Mouse (Mus musculus) CH12.LX (cell line): Measurements from ENCODE around the gene Crtc1. TPM values are rescaled to one million over a fixed set of nuclear protein-coding genes. Genes with fewer than 3 reads are reported as not detected.

Experiments
- DNase-seq: peaks from one replicate; pipeline ENCODE4 v3.0.0-alpha.2; 2013; ENCODE audit errors: extremely low read depth
- H3K27ac ChIP-seq: 2 replicates; pipeline ENCODE4 v1.5.1; 2012; ENCODE audit warnings: low read depth, mild to moderate bottlenecking, control low read depth, moderate library complexity; ENCODE audit not compliant: insufficient read depth
- H3K27me3 ChIP-seq: replicated peaks from 2 replicates; pipeline ENCODE3; 2012; ENCODE audit warnings: inconsistent platforms
- H3K36me3 ChIP-seq, 2 experiments: replicated peaks in 1 of 2; 2 replicates each; pipeline versions ENCODE3 to v1.6.1; 2012; ENCODE audit warnings: inconsistent platforms in 1 of 2, low read length in 1 of 2, mild to moderate bottlenecking in 1 of 2, mixed read lengths in 1 of 2, moderate library complexity in 1 of 2; ENCODE audit not compliant: control insufficient read depth in 1 of 2, insufficient read depth in 1 of 2
- H3K4me1 ChIP-seq, 2 experiments: 2 replicates each; pipeline ENCODE4 v1.6.1; 2012; ENCODE audit warnings: inconsistent platforms in 1 of 2, moderate library complexity in 1 of 2; ENCODE audit not compliant: insufficient read depth in 2 of 2, control insufficient read depth in 1 of 2
- H3K4me2 ChIP-seq: 2 replicates; pipeline ENCODE4 v1.6.1; 2012; ENCODE audit warnings: low read depth, mild to moderate bottlenecking, control low read depth; ENCODE audit not compliant: poor library complexity, insufficient read depth, severe bottlenecking
- H3K4me3 ChIP-seq, 3 experiments: fragments of 150-350 bp in 1 of 3; sonication (generic) in 1 of 3; replicated peaks in 1 of 3; 2 replicates each; pipeline versions ENCODE3 to v1.5.1; 2011 to 2012; ENCODE audit warnings: low read depth in 2 of 3, low read length in 2 of 3, mild to moderate bottlenecking in 2 of 3, moderate library complexity in 2 of 3, control low read depth in 1 of 3, improper control_type of control experiment in 1 of 3, inconsistent platforms in 1 of 3, mixed read lengths in 1 of 3; ENCODE audit not compliant: poor library complexity in 1 of 3
- H3K79me2 ChIP-seq: replicated peaks from 2 replicates; pipeline ENCODE4 v1.6.1; 2012; ENCODE audit warnings: mild to moderate bottlenecking, moderate library complexity; ENCODE audit not compliant: control insufficient read depth, poor library complexity, insufficient read depth, severe bottlenecking; ENCODE audit errors: extremely low read depth
- H3K9ac ChIP-seq: 2 replicates; pipeline ENCODE4 v1.6.1; 2012; ENCODE audit warnings: low read depth, mild to moderate bottlenecking, control low read depth, moderate library complexity; ENCODE audit not compliant: insufficient read depth
- H3K9me3 ChIP-seq: replicated peaks from 2 replicates; pipeline ENCODE3; 2012; ENCODE audit warnings: low read length, inconsistent platforms, mixed read lengths
- CTCF ChIP-seq, 2 experiments: IDR thresholded peaks in 1 of 2; conservative IDR thresholded peaks in 1 of 2; 2 replicates each; pipeline ENCODE4 v1.5.1; 2011 to 2012; ENCODE audit warnings: low read depth in 2 of 2, low read length in 2 of 2, improper control_type of control experiment in 1 of 2, inconsistent platforms in 1 of 2, mild to moderate bottlenecking in 1 of 2, moderate library complexity in 1 of 2
- EP300 ChIP-seq: IDR thresholded peaks from 2 replicates; pipeline ENCODE4 v1.6.1; 2011; ENCODE audit warnings: low read length, improper control_type of control experiment
- ETS1 ChIP-seq: conservative IDR thresholded peaks from 2 replicates; pipeline ENCODE4 v1.6.1; 2012; ENCODE audit warnings: low read depth, mild to moderate bottlenecking, inconsistent platforms, low read length, improper control_type of control experiment, moderate library complexity
- GABPA ChIP-seq: IDR thresholded peaks from 2 replicates; pipeline ENCODE4 v1.6.1; 2012; ENCODE audit warnings: low read depth, low read length, improper control_type of control experiment, inconsistent platforms; ENCODE audit not compliant: insufficient replicate concordance
- HCFC1 ChIP-seq: IDR thresholded peaks from 2 replicates; pipeline ENCODE4 v1.6.1; 2012; ENCODE audit warnings: low read depth, mild to moderate bottlenecking, inconsistent platforms, low read length, improper control_type of control experiment
- IRF4 ChIP-seq: IDR thresholded peaks from 2 replicates; pipeline ENCODE4 v1.6.1; 2014; ENCODE audit warnings: low read depth, mild to moderate bottlenecking, inconsistent platforms, low read length, improper control_type of control experiment
- JUND ChIP-seq: conservative IDR thresholded peaks from 2 replicates; pipeline ENCODE4 v1.6.1; 2011; ENCODE audit warnings: low read depth, low read length, improper control_type of control experiment
- KAT2A ChIP-seq: IDR thresholded peaks from 2 replicates; pipeline ENCODE4 v1.6.1; 2012; ENCODE audit warnings: low read length, improper control_type of control experiment, inconsistent platforms; ENCODE audit not compliant: insufficient replicate concordance
- MAFK ChIP-seq: IDR thresholded peaks from 2 replicates; pipeline ENCODE4 v1.6.1; 2011; ENCODE audit warnings: low read length, improper control_type of control experiment; ENCODE audit not compliant: insufficient replicate concordance
- NELFE ChIP-seq: IDR thresholded peaks from 2 replicates; pipeline ENCODE4 v1.6.1; 2011; ENCODE audit warnings: low read depth, low read length, improper control_type of control experiment
- NRF1 ChIP-seq: IDR thresholded peaks from 2 replicates; pipeline ENCODE4 v1.6.1; 2014; ENCODE audit warnings: low read depth, mild to moderate bottlenecking, inconsistent platforms, low read length, improper control_type of control experiment, moderate library complexity
- POLR2AphosphoS2 ChIP-seq: IDR thresholded peaks from 2 replicates; pipeline ENCODE4 v1.6.1; 2011; ENCODE audit warnings: low read depth, low read length, improper control_type of control experiment
- RAD21 ChIP-seq: IDR thresholded peaks from 2 replicates; pipeline ENCODE4 v1.6.1; 2011; ENCODE audit warnings: low read depth, mild to moderate bottlenecking, low read length, improper control_type of control experiment, moderate library complexity
- SMC3 ChIP-seq: IDR thresholded peaks from 2 replicates; pipeline ENCODE4 v1.6.1; 2011; ENCODE audit warnings: low read depth, low read length, improper control_type of control experiment
- TCF12 ChIP-seq: IDR thresholded peaks from 2 replicates; pipeline ENCODE4 v1.6.1; 2014; ENCODE audit warnings: low read depth, mild to moderate bottlenecking, inconsistent platforms, low read length, improper control_type of control experiment
- USF1 ChIP-seq: IDR thresholded peaks from 2 replicates; pipeline ENCODE4 v1.6.1; 2014; ENCODE audit warnings: low read depth, mild to moderate bottlenecking, inconsistent platforms, low read length, improper control_type of control experiment
- ZC3H11A ChIP-seq: IDR thresholded peaks from 2 replicates; pipeline ENCODE4 v1.6.1; 2012; ENCODE audit warnings: low read depth, mild to moderate bottlenecking, inconsistent platforms, low read length, improper control_type of control experiment
- ZKSCAN1 ChIP-seq: IDR thresholded peaks from 2 replicates; pipeline ENCODE4 v1.6.1; 2012; ENCODE audit warnings: low read depth, inconsistent platforms, low read length, improper control_type of control experiment, borderline replicate concordance
- ZMIZ1 ChIP-seq: IDR thresholded peaks from 2 replicates; pipeline ENCODE4 v1.6.1; 2012; ENCODE audit warnings: low read depth, mild to moderate bottlenecking, inconsistent platforms, low read length, improper control_type of control experiment
- dilution Hi-C: fragments of 300-500 bp; cut with MboI; formaldehyde crosslinking; loops from 2 replicates; pipeline ENCODE4 v1.14.3; 2020; ENCODE audit warnings: low sequenced_read_pairs; ENCODE audit not compliant: extremely low pct_unique_long_range_greater_than_20kb, extremely low pct_ligation_motif_present
- in situ Hi-C: fragments of 300-500 bp; cut with MboI; formaldehyde crosslinking; loops from 3 replicates; pipeline ENCODE4 v1.14.3; 2019; ENCODE audit warnings: low sequenced_read_pairs, low pct_ligation_motif_present, low pct_unique_long_range_greater_than_20kb, mixed read lengths
- polyA plus RNA-seq: library from polyadenylated mRNA; unstranded; fragments of >175 nt; gene quantifications from 2 replicates; pipeline ENCODE4 v1.2.1, GENCODE M21; 2012; ENCODE audit warnings: low read depth; ENCODE audit not compliant: insufficient read length
- total RNA-seq, 2 experiments: library from RNA; depleted of rRNA; stranded (reverse); fragments of 300-350 nt in 1 of 2; fragments of >200 nt in 1 of 2; gene quantifications; 2 replicates each; pipeline ENCODE4 v1.2.3; 2012 to 2014

The Crtc1 gene
- total and polyA plus RNA-seq, 3 experiments: 2.0 to 8.6 (median 2.2) TPM

- Histone ChIP-seq H3K9me3 (peaks cover 5% of the 10 kb centered on the region), H3K79me2 (no peaks in the 10 kb centered on the region), H3K27ac (no peak overlapping the region), H3K27me3 (no peaks in the 10 kb centered on the region), H3K4me3 (no peak overlapping the region), H3K4me1 (peaks cover 2 to 45% of the 10 kb centered on the region in 2 experiments; a peak in 3 of 4 replicates), H3K4me2 (no peak overlapping the region), H3K36me3 (peaks cover 0 to 52% of the 10 kb centered on the region in 2 experiments), H3K9ac (no peak overlapping the region)
- dilution Hi-C loops (no loop called here), in situ Hi-C loops (no loop called here)
- TF ChIP-seq POLR2AphosphoS2 (no peak), NRF1 (no peak), EP300 (no peak), HCFC1 (no peak), IRF4 (no peak), MAFK (no peak)
- no peak for DNase-seq
Measured at GRCm38 (mm10) chr8:70408301-70408700, 31.1 kb downstream of the Crtc1 start.

- no peaks in the 10 kb centered on the region for H3K27me3 ChIP-seq
- H3K4me1 ChIP-seq: peaks cover 2 to 45% of the 10 kb centered on the region in 2 experiments; a peak in 3 of 4 replicates
- no peak for TF ChIP-seq JUND
- peak; percentile 63; the same call in 1 of the 2 replicates for TF ChIP-seq TCF12
- dilution Hi-C loops: no loop called here
- DNase-seq: peak; percentile 29
- no peak overlapping the region for H3K9ac ChIP-seq
- H3K79me2 ChIP-seq: no peaks in the 10 kb centered on the region
- no peak overlapping the region for H3K4me2 ChIP-seq
- no peak overlapping the region for H3K27ac ChIP-seq
- H3K9me3 ChIP-seq: peaks cover 5% of the 10 kb centered on the region
- H3K4me3 ChIP-seq: no peak overlapping the region
- peaks cover 0 to 49% of the 10 kb centered on the region in 2 experiments for H3K36me3 ChIP-seq
- in situ Hi-C loops: no loop called here
Measured at GRCm38 (mm10) chr8:70406427-70407069, 32.8 kb downstream of the Crtc1 start.

- no peak for TF ChIP-seq KAT2A
- no peak for TF ChIP-seq EP300
- TF ChIP-seq SMC3: no peak
- TF ChIP-seq ZKSCAN1: no peak
- TF ChIP-seq CTCF (conservative IDR thresholded peaks at IDR 0.05 in 1 of 2, IDR thresholded peaks at IDR 0.05 in 1 of 2; ENCODE audit: low read depth in 2 of 2, low read length in 2 of 2): no peak
- TF ChIP-seq ETS1: no peak
- TF ChIP-seq ZC3H11A: no peak
- no peak for TF ChIP-seq RAD21
- TF ChIP-seq TCF12: no peak
- TF ChIP-seq ZMIZ1: no peak
- TF ChIP-seq NRF1: no peak
- no peak for TF ChIP-seq NELFE
- no peak for TF ChIP-seq USF1
- no peak for TF ChIP-seq GABPA
- no peak overlapping the region for H3K9ac ChIP-seq
- DNase-seq: no peak
- H3K36me3 ChIP-seq: peaks cover 0 to 48% of the 10 kb centered on the region in 2 experiments
- no peak overlapping the region for H3K4me3 ChIP-seq
- H3K27ac ChIP-seq: no peak overlapping the region
- H3K9me3 ChIP-seq: peaks cover 5% of the 10 kb centered on the region
- dilution Hi-C loops (no loop called here), in situ Hi-C loops (no loop called here)
- H3K79me2 ChIP-seq: no peaks in the 10 kb centered on the region
- H3K4me2 ChIP-seq: no peak overlapping the region
- no peaks in the 10 kb centered on the region for H3K27me3 ChIP-seq
- peaks cover 2 to 45% of the 10 kb centered on the region in 2 experiments; a peak in 3 of 4 replicates for H3K4me1 ChIP-seq
Measured at GRCm38 (mm10) chr8:70405189-70405588, 34.2 kb downstream of the Crtc1 start.
